Mouse (Mus musculus) fat pad, adult 2 months (tissue): ENCODE results near the gene Gm17087.

Experiments
- DNase-seq: peaks from one replicate; pipeline ENCODE4 v3.0.0-alpha.2; 2011; ENCODE audit warnings: low read depth, low spot score; ENCODE audit errors: extremely low read depth

Gene Gm17087

GRCm38 (mm10) chr17:8548733-8549132 lies 18.0 kb downstream of the Gm17087 start:
- no peak for DNase-seq

- DNase-seq, result no peak
Observed at GRCm38 (mm10) chr17:8546366-8546765, 20.4 kb downstream of the Gm17087 start.

- DNase-seq, result no peak
Observed at GRCm38 (mm10) chr17:8541974-8542538, 24.7 kb downstream of the Gm17087 start.

GRCm38 (mm10) chr17:8538102-8538501 lies 28.6 kb downstream of the Gm17087 start:
- no peak for DNase-seq

- no peak for DNase-seq
Observed at GRCm38 (mm10) chr17:8536522-8536921, 30.2 kb downstream of the Gm17087 start.

GRCm38 (mm10) chr17:8533828-8534227 lies 32.9 kb downstream of the Gm17087 start:
- DNase-seq, result no peak

- no peak for DNase-seq
Observed at GRCm38 (mm10) chr17:8532609-8533008, 34.1 kb downstream of the Gm17087 start.

GRCm38 (mm10) chr17:8528641-8529040 lies 38.1 kb downstream of the Gm17087 start:
- DNase-seq, result no peak

GRCm38 (mm10) chr17:8526815-8527261 lies 39.9 kb downstream of the Gm17087 start:
- DNase-seq, result no peak

- no peak for DNase-seq
Observed at GRCm38 (mm10) chr17:8525971-8526740, 40.6 kb downstream of the Gm17087 start.

- DNase-seq, result no peak
Observed at GRCm38 (mm10) chr17:8525225-8525721, 41.5 kb downstream of the Gm17087 start, which contains the start of gene Pde10a. Gene Pde10a (plus strand): TSS chr17:8525372.

- DNase-seq, result no peak
Observed at GRCm38 (mm10) chr17:8524387-8525165, 42.2 kb downstream of the Gm17087 start.

- no peak for DNase-seq
Observed at GRCm38 (mm10) chr17:8523986-8524385, 42.8 kb downstream of the Gm17087 start.

GRCm38 (mm10) chr17:8516006-8516405 lies 50.7 kb downstream of the Gm17087 start:
- DNase-seq, result no peak
